Mouse (Mus musculus) bone marrow macrophage, adult 2 months (primary cell): ENCODE data around the gene Epx.

Source experiments
- CTCF ChIP-seq: IDR thresholded peaks from 2 replicates; pipeline ENCODE4 v1.5.1; 2012; ENCODE audit warnings: low read depth, mild to moderate bottlenecking, low read length, moderate library complexity
- POLR2A ChIP-seq: IDR thresholded peaks from 2 replicates; pipeline ENCODE4 v1.6.1; 2012; ENCODE audit warnings: mild to moderate bottlenecking, low read depth, low read length, borderline replicate concordance

DNA sequence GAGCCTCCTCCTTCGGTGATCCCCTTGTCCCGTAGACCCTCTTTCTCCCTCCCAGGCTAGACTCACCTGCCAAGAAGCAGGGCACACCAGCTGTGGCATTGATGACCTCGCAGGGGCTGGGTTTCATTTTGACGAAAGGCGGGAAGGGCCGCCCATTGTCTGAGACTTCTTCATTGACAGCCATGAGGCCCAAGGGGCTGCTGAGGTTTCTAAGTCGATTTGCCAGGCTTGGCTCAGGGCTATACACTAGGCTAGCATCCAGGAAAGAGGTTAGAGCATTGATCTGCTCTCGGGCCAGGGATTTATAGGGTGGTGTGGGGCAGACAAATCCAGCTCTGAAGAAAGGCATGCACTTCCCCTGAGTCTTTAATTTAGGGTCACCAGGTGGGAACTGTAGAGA, 60.5 kb downstream of the Epx start:
- TF ChIP-seq CTCF (no peak), POLR2A (no peak)
